ENCODE assay signal across 8 mouse cellular contexts in genomic region chr6:134793046-134793806, GRCm38 (mm10). TPM values are rescaled to one million over a fixed set of nuclear protein-coding genes. Genes with fewer than 3 reads are reported as not detected.
DNase-seq lines count a peak whose midpoint lies in the region; ATAC-seq lines count a peak whose summit lies in the region.

No protein-coding gene starts in this region.

- 37% methylated on average over 21 of the region's 21 CpGs for WGBS in heart, embryonic 10.5 days
- WGBS in forebrain, embryonic 13.5 days: 41% methylated on average over 21 of the region's 21 CpGs
- WGBS in liver, embryonic 11.5 days: 35% methylated on average over 21 of the region's 21 CpGs

- no peaks in the 10 kb centered on the region for H3K36me3 ChIP-seq in heart, embryonic 10.5 days
- H3K36me3 ChIP-seq in forebrain, embryonic 13.5 days (ENCODE audit: poor library complexity, severe bottlenecking): no peaks in the 10 kb centered on the region
- no peaks in the 10 kb centered on the region for H3K36me3 ChIP-seq in liver, embryonic 11.5 days (ENCODE audit: control insufficient read depth, insufficient read depth, low read length)

- 0 out of 2 replicates have a peak, but pooled peaks have one; percentile 0 for ATAC-seq in forebrain, embryonic 13.5 days
- 0 out of 2 replicates have a peak, but pooled peaks have one; percentile 3 for ATAC-seq in liver, embryonic 11.5 days (replicated peaks; ENCODE audit: low FRiP score)

- H3K4me3 ChIP-seq in heart, embryonic 10.5 days: peak overlapping the region; percentile 84
- peak overlapping the region; percentile 73 for H3K4me3 ChIP-seq in forebrain, embryonic 13.5 days
- H3K4me3 ChIP-seq in liver, embryonic 11.5 days (ENCODE audit: low read depth, low read length): peak overlapping the region; percentile 87

- H3K4me2 ChIP-seq in forebrain, embryonic 13.5 days: peak overlapping the region; percentile 68
- H3K4me2 ChIP-seq in liver, embryonic 11.5 days: peak overlapping the region; percentile 77

- H3K9ac ChIP-seq in forebrain, embryonic 13.5 days: peak overlapping the region; percentile 89
- peak overlapping the region; percentile 96 for H3K9ac ChIP-seq in liver, embryonic 11.5 days (ENCODE audit: low read depth, low read length)

- DNase-seq in heart, embryonic 10.5 days (ENCODE audit: low spot score): no peak
- DNase-seq in heart, postnatal 4 days: no peak
- DNase-seq in A20 (ENCODE audit: low read depth, low spot score): peak; percentile 71
- peak; percentile 41 for DNase-seq in liver, embryonic 11.5 days (ENCODE audit: low spot score)
- DNase-seq in urinary bladder, postnatal 4 days (ENCODE audit: low spot score in 2 of 2): no peak
- DNase-seq in spleen, postnatal 14 days (ENCODE audit: low spot score in 2 of 2): no peak
- DNase-seq in adrenal gland, adult 18-20 months (ENCODE audit: low spot score in 2 of 2): no peak

- H3K27ac ChIP-seq in heart, embryonic 10.5 days: peak overlapping the region; percentile 99
- H3K27ac ChIP-seq in forebrain, embryonic 13.5 days: no peak overlapping the region
- no peak overlapping the region for H3K27ac ChIP-seq in liver, embryonic 11.5 days (ENCODE audit: low read depth, low read length)

- H3K9me3 ChIP-seq in heart, embryonic 10.5 days: no peaks in the 10 kb centered on the region
- no peaks in the 10 kb centered on the region for H3K9me3 ChIP-seq in forebrain, embryonic 13.5 days (replicated peaks)
- no peaks in the 10 kb centered on the region for H3K9me3 ChIP-seq in liver, embryonic 11.5 days (ENCODE audit: control insufficient read depth, low read length)

- no peaks in the 10 kb centered on the region for H3K27me3 ChIP-seq in heart, embryonic 10.5 days (ENCODE audit: insufficient read depth, poor library complexity, severe bottlenecking)
- H3K27me3 ChIP-seq in forebrain, embryonic 13.5 days: no peaks in the 10 kb centered on the region
- no peaks in the 10 kb centered on the region for H3K27me3 ChIP-seq in liver, embryonic 11.5 days (replicated peaks; ENCODE audit: control insufficient read depth, insufficient read depth, low read length)

- H3K4me1 ChIP-seq in heart, embryonic 10.5 days: peaks cover 10% of the 10 kb centered on the region
- peaks cover 14% of the 10 kb centered on the region; the same call in 1 of the 2 replicates for H3K4me1 ChIP-seq in forebrain, embryonic 13.5 days
- peaks cover 9% of the 10 kb centered on the region for H3K4me1 ChIP-seq in liver, embryonic 11.5 days (replicated peaks; ENCODE audit: control insufficient read depth, insufficient read depth, low read length)

RNA-seq across cellular contexts. Expression of gene Dusp16, which starts 0.8 kb away (rescaled TPM):
- polyA plus RNA-seq in heart, embryonic 10.5 days (2016; fragmentation: Nextera tagmentation; extraction: Ambion mirVana): 13.2 and 16.7 TPM in 2 replicates
- 10 to 100 TPM; 32.4 to 34.9 TPM for total RNA-seq in heart, postnatal 4 days (2021)
- 13.8 and 15.4 TPM in 2 replicates for polyA plus RNA-seq in forebrain, embryonic 13.5 days (2015; fragmentation: Nextera tagmentation; extraction: Ambion mirVana)
- 7.9 and 10.1 TPM in 2 replicates for polyA plus RNA-seq in liver, embryonic 11.5 days (2014; fragmentation: Nextera tagmentation; extraction: Ambion mirVana)
- total RNA-seq in adrenal gland, adult 18-20 months (2021): 10 to 100 TPM; 26.1 to 33.5 TPM

RNA-seq across cellular contexts. Expression of gene Crebl2, which starts 36.7 kb away (rescaled TPM):
- polyA plus RNA-seq in heart, embryonic 10.5 days (2016; fragmentation: Nextera tagmentation; extraction: Ambion mirVana): 1.00 and 1.0 TPM in 2 replicates
- 1 to 10 TPM; 2.4 to 2.8 TPM for total RNA-seq in heart, postnatal 4 days (2021)
- polyA plus RNA-seq in forebrain, embryonic 13.5 days (2015; fragmentation: Nextera tagmentation; extraction: Ambion mirVana): 2.5 and 2.6 TPM in 2 replicates
- 1.3 and 1.5 TPM in 2 replicates for polyA plus RNA-seq in liver, embryonic 11.5 days (2014; fragmentation: Nextera tagmentation; extraction: Ambion mirVana)
- 10 to 100 TPM; 29.6 to 36.7 TPM for total RNA-seq in adrenal gland, adult 18-20 months (2021)

Comparison
In these comparisons a context has a peak if more than half of its experiments do, and no peak if none do; other contexts are left out.
1. DNase-seq: peak in A20 (single experiment) and liver, embryonic 11.5 days (single experiment); none in heart, embryonic 10.5 days (single experiment), heart, postnatal 4 days (single experiment), urinary bladder, postnatal 4 days (0 of 2), spleen, postnatal 14 days (0 of 2) and adrenal gland, adult 18-20 months (0 of 2).
2. Peak in every context shown above with its lines, with median percentiles within 50 percentile points of each other: H3K4me3 ChIP-seq.